In genomic region chr6:91706072-91706776, GRCm38 (mm10) we compare ENCODE assay signal across 9 mouse cellular contexts. TPM values are rescaled to one million over a fixed set of nuclear protein-coding genes. Genes with fewer than 3 reads are reported as not detected.
DNase-seq lines count a peak whose midpoint lies in the region; ATAC-seq lines count a peak whose summit lies in the region.
"Had no signal": no experiment of that assay in that cellular context is flagged by ENCODE, and none has a peak within 500 bp of the region (broad histone marks: within the 10 kb centered on the region; RNA-seq: fewer than 3 reads in every experiment).

No protein-coding gene starts in this region.

- no peak overlapping the region for H3K9ac ChIP-seq in forebrain, embryonic 15.5 days (replicated peaks)
- H3K9ac ChIP-seq: heart, embryonic 13.5 days had no signal

- H3K4me2 ChIP-seq in forebrain, embryonic 15.5 days (replicated peaks): no peak overlapping the region
- H3K4me2 ChIP-seq: heart, embryonic 13.5 days had no signal

- no peak overlapping the region for H3K27ac ChIP-seq in forebrain, embryonic 15.5 days (replicated peaks)
- H3K27ac ChIP-seq: heart, embryonic 13.5 days had no signal

- no peaks in the 10 kb centered on the region for H3K27me3 ChIP-seq in forebrain, embryonic 15.5 days
- H3K27me3 ChIP-seq: heart, embryonic 13.5 days had no signal

- no peak overlapping the region for H3K4me3 ChIP-seq in forebrain, embryonic 15.5 days
- H3K4me3 ChIP-seq: heart, embryonic 13.5 days had no signal

- 91% methylated on average over 13 of the region's 13 CpGs for WGBS in forebrain, embryonic 15.5 days

- intact Hi-C loops in left cerebral cortex, postnatal 25 days (cut with DNase I): no loop called here
- intact Hi-C loops in left cerebral cortex, postnatal 4 days (cut with DNase I): no loop called here

- DNase-seq in 416B (ENCODE audit: low read depth): peak; percentile 29
- peak; percentile 75 for DNase-seq in CD4-positive, CD25-positive, alpha-beta regulatory T cell, adult 2 months (ENCODE audit: low read depth, low spot score)
- DNase-seq in left cerebral cortex, postnatal 25 days (ENCODE audit: low spot score in 2 of 2): no peak
- no peak for DNase-seq in left cerebral cortex, postnatal 4 days

- peak; percentile 94 for ATAC-seq in granulocyte monocyte progenitor cell, adult 5-6 weeks (replicated peaks; ENCODE audit: poor library complexity, severe bottlenecking)
- peak; percentile 96 for ATAC-seq in megakaryocyte, adult 5-6 weeks (ENCODE audit: poor library complexity, severe bottlenecking)
- ATAC-seq in forebrain, embryonic 15.5 days (replicated peaks): no peak
- ATAC-seq in megakaryocyte-erythroid progenitor cell, adult 5-6 weeks (replicated peaks; ENCODE audit: low FRiP score, low TSS enrichment, poor library complexity, severe bottlenecking): no peak

- H3K9me3 ChIP-seq in forebrain, embryonic 15.5 days: no peaks in the 10 kb centered on the region

- peaks cover 31% of the 10 kb centered on the region for H3K36me3 ChIP-seq in forebrain, embryonic 15.5 days

- H3K4me1 ChIP-seq in forebrain, embryonic 15.5 days: peaks cover 17% of the 10 kb centered on the region

RNA-seq across cellular contexts. Expression of gene Slc6a6, which starts 22.4 kb away (rescaled TPM):
- 42.8 and 42.9 TPM in 2 replicates for total RNA-seq in granulocyte monocyte progenitor cell, adult 5-6 weeks (2014; fragmentation: Nextera tagmentation)
- total RNA-seq in granulocyte monocyte progenitor cell, adult 5-6 weeks (2017): 18.9 and 30.2 TPM in 2 replicates
- 58.0 and 61.9 TPM in 2 replicates for total RNA-seq in megakaryocyte, adult 5-6 weeks (2015)
- total RNA-seq in megakaryocyte, adult 5-6 weeks (2017): 46.7 and 61.0 TPM in 2 replicates
- polyA plus RNA-seq in forebrain, embryonic 15.5 days (2015; fragmentation: Nextera tagmentation; extraction: Ambion mirVana): 94.2 and 98.8 TPM in 2 replicates
- 100 to 1,000 TPM; 128 to 149 TPM for total RNA-seq in left cerebral cortex, postnatal 25 days (2021)
- 100 to 1,000 TPM; 214 to 227 TPM for total RNA-seq in left cerebral cortex, postnatal 4 days (2021)
- total RNA-seq in megakaryocyte-erythroid progenitor cell, adult 5-6 weeks (2014; fragmentation: Nextera tagmentation): 34.0 and 48.8 TPM in 2 replicates
- total RNA-seq in megakaryocyte-erythroid progenitor cell, adult 5-6 weeks (2017): 19.8 and 21.3 TPM in 2 replicates

Comparison
In these comparisons a context has a peak if more than half of its experiments do, and no peak if none do; other contexts are left out.
1. DNase-seq: peak in 416B (single experiment) and CD4-positive, CD25-positive, alpha-beta regulatory T cell, adult 2 months (single experiment); none in left cerebral cortex, postnatal 25 days (0 of 2) and left cerebral cortex, postnatal 4 days (single experiment).
2. ATAC-seq: peak in granulocyte monocyte progenitor cell, adult 5-6 weeks (single experiment) and megakaryocyte, adult 5-6 weeks (single experiment); none in forebrain, embryonic 15.5 days (single experiment) and megakaryocyte-erythroid progenitor cell, adult 5-6 weeks (single experiment).